Mouse (Mus musculus) frontal cortex, postnatal 25 days (tissue): ENCODE measurements at regions not wholly inside any gene's neighbourhood (a gene's known extent, or its start where the extent isn't known, plus 50 kb on each side); places are given as distances from the start of the nearest gene placed in this dataset.

Source experiments
- DNase-seq, 2 experiments: peaks; one replicate each; pipeline ENCODE4 v3.0.0; 2022; ENCODE audit warnings: low spot score in 2 of 2

GRCm38 (mm10) chr1:184535691-184536090 is 196.7 kb downstream of the Hlx start:
- DNase-seq, result no peak

- DNase-seq, result no peak
These were observed 197.9 kb downstream of the Hlx start for GRCm38 (mm10) chr1:184534511-184534910.

GRCm38 (mm10) chr1:184533870-184534269 is 198.5 kb downstream of the Hlx start:
- DNase-seq, result no peak

DNA sequence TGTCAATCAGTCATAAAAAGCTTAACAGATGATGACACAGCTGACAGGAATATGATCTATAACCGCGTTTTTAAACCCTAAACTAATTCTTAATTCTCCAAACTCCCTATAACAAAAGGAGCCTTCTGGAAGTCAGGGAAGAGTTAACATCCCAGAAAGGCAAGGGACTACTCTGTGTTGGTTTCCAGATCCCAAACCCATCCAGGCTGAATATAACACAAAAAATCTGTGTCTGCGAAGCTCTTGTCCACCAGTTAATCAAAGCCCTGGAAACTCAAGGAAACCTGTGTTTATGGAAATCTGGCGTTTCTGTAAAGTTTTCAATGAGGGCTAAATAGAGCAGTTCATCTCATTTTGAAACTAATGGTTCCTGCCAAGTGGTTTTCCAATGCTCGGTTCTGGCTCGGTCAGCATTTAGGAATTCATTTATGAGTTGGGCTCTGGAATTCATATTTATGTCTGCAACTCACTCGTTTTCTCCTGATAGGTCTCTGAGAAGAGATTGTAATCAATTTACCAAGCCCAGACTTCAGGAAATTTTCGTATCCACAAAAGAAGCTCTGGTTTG is 199.8 kb downstream of the Hlx start:
- DNase-seq, result no peak

DNA sequence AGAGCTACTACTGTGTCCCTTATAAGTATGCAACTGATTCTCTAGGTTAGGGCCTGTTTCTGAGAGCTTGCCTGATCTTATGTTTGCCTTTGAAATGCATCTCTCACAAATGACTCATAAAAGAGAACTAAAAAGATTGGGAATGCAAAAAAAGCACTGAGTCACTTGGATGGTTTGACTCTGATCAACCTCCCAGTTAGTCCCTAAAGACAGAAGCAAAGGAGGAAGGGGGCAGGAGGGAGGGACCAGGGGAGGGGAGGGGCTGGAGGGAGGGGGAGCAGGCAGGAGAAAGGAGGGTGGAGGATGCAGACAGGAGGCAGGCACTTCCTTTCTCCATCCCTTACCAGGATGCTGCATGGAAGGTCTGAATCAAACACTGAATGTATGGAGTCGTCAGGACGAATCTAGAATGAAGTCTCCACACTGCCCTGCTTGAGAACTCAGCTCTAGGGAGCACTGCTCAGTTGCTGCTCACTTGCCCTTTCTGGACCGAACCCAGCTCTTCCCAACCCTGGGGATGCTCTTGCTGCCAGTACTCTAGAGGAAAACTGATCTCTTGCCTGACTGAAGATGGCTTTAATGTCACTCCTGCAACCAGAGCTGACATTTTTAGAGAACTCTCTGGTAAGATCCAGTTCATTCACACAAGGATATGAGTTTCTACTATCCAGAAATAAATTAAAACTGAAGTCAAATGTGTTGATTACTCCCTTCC is 201.7 kb downstream of the Hlx start:
- no peak for DNase-seq

GRCm38 (mm10) chr1:184525740-184526139 is 206.7 kb downstream of the Hlx start:
- no peak for DNase-seq

GRCm38 (mm10) chr1:184519551-184519950 is 212.9 kb downstream of the Hlx start:
- DNase-seq, result no peak

- no peak for DNase-seq
These were observed 227.8 kb downstream of the Hlx start for GRCm38 (mm10) chr1:184504663-184505062.

GRCm38 (mm10) chr1:184503827-184504355 is 228.5 kb downstream of the Hlx start:
- DNase-seq, result no peak

- DNase-seq, result no peak
These were observed 231.7 kb downstream of the Hlx start for GRCm38 (mm10) chr1:184500702-184501101.

DNA sequence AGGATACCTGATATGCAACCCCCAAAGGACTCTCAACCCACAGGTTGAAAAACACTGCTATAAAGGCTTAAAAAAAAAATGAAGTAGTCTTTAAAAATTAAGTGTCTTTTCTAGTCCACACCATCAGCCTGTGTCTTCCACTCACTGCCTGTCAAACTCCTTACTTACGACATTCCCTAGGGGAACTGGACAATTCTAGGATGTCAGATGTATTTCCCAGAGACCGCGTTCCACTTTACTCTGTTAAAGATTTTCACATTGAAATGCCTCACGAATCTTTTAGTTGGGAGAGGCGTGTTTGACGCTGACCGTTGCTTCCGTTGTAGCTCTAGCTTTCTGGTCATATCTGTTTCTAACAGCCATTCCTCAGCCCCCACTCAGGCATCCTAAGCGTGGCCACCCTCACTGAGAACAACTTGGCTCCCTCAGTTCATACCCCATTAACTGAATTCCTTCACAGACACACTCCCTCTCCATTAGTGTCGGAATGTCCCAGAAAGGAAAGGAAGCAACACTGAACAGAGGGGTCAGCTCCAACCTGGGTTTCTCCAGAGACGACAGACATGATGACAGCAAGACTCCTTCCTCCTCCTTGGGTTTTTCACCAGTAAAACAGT is 233.4 kb downstream of the Hlx start:
- no peak for DNase-seq

DNA sequence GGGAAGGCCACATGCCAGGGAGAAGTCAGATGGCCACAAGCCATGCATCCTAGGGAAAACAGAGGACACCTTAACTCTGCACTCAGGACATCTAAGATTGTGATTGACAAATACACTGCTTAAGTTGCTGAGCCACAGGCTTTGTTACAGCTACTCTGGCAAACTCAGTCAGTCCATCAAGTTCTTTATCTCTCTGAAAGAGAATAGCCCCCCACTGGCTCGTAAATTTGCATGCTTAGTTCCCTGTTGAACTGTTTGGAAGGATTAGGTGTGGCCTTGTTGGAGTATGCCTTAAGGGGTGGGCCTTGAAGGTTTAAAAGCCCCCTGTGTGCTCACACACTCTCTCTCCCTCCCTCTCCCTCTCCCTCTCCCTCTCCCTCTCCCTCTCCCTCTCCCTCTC is 235.4 kb downstream of the Hlx start:
- no peak for DNase-seq

- no peak for DNase-seq
These were observed 238.6 kb downstream of the Hlx start for GRCm38 (mm10) chr1:184493811-184494210.

DNA sequence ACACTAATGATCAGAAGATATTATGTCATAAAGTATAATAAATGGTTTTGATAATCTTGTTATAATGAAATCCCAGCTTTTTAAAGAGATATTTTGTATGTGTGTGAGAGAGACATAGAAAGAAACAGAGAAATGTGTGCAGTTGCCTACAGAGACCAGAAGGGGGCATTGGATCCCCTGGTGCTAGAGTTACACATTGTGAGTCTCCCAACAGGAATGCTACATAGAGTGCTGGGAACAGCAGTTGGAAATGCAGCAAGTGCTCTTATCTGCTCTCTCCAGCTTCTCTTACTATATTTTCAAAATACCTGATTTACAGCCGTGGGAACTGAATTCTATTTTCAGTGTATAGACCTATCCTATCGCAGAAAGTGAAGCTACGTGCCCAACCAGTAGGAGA is 240.3 kb downstream of the Hlx start:
- no peak for DNase-seq

DNA sequence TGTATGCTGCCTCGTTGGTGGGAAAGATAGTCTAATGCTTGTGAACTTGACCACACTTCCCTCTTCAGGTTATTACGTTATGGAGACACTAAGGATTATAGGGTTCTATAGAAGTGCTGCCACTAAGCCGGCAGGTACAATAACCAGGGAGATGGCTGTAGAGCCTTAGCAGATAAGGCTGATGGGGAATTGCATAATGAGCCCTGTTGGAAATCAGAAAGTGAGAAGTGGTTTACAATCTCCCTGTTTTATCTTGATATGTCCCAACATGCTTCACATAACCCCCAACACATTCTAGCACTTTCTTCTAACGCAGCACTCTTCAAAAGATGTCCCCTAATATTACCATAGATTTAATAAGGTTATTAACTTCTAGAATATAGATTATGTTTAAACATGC is 241.2 kb downstream of the Hlx start:
- no peak for DNase-seq

- DNase-seq, result no peak
These were observed 245.0 kb downstream of the Hlx start for GRCm38 (mm10) chr1:184487409-184487808.

- DNase-seq, result no peak
These were observed 247.6 kb downstream of the Hlx start for GRCm38 (mm10) chr1:184484801-184485200.

DNA sequence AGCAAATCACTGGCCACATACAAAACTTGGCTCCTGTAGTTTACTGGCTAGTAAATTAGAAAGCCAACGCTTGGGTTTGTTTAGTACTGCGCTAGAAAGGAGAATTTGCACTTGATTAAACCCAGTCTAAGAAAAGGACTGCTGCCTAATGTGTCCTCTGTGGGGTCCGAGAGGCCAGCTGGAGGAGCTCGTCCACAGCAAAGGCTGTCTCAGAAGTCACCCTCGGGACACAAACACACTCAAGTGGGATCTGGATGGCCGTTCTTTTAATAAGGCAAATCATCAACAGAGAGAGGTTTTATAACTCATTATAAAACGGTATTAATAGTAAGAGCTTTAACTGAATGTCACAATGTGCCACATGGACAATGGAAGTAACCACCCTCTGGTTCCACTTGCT is 249.0 kb downstream of the Hlx start:
- DNase-seq, result no peak

GRCm38 (mm10) chr1:184482026-184482425 is 250.4 kb downstream of the Hlx start:
- no peak for DNase-seq

GRCm38 (mm10) chr1:184480571-184481220 is 251.7 kb downstream of the Hlx start:
- no peak for DNase-seq

- no peak for DNase-seq
These were observed 254.4 kb downstream of the Hlx start for GRCm38 (mm10) chr1:184478006-184478405.

DNA sequence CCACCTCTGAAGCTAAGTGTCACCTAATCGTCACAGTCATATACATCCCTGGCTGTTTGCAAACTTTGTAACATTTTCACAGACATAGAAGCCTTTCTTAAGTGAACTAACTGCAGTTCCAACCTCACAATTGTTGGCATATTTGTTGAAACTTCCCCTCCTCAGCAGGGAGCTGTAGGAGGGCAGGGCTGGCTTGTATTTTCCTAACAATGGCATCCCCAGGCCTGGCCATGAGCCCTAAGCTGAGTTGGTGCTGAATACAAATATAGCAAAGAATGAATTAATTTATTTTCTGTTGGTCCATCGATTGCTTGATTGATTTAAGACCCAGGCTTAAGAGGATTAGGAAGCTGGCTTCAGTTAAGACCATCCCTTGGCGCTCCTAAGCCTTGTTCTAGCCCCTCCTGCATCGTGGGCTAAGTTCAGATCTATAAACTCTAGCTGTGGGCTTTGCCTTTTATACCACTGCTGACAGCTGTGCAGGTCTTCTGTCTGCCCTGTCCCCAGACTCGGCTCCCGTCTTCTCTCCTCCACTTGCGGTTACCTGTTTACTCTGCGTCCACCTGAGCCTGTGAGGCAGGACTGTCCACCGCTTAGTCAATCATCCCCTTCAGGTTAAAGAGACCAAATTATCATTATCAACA is 269.8 kb downstream of the Hlx start:
- DNase-seq, result no peak
